Mouse (Mus musculus): ENCODE data around the gene Gpr18.
"Not testable (repeated sequence)": the region's sequence is repeated elsewhere in the genome, so short reads cannot be mapped to it uniquely, and the experiment has no call there.

Gpr18 gene

GRCm38 (mm10) chr14:121884150-121884797, 31.3 kb downstream of the Gpr18 start:
- no peak for DNase-seq (ENCODE audit: low read depth)

GRCm38 (mm10) chr14:121881211-121881610, 34.4 kb downstream of the Gpr18 start:
- DNase-seq (ENCODE audit: low read depth), result no peak

- DNase-seq (ENCODE audit: low read depth), result no peak
Observed at GRCm38 (mm10) chr14:121879266-121879840, 36.2 kb downstream of the Gpr18 start.

GRCm38 (mm10) chr14:121878859-121879206, 36.7 kb downstream of the Gpr18 start:
- no peak for DNase-seq (ENCODE audit: low read depth)

- DNase-seq (ENCODE audit: low read depth), result peak; percentile 98
Observed at GRCm38 (mm10) chr14:121878176-121878858, 37.3 kb downstream of the Gpr18 start, which contains the start of gene Ubac2. Gene Ubac2 (plus strand): TSS chr14:121878620.

- no peak for DNase-seq (ENCODE audit: low read depth)
Observed at GRCm38 (mm10) chr14:121877640-121878039, 37.9 kb downstream of the Gpr18 start.

GRCm38 (mm10) chr14:121876860-121877259, 38.7 kb downstream of the Gpr18 start:
- DNase-seq (ENCODE audit: low read depth), result no peak

- not testable (repeated sequence) for DNase-seq (ENCODE audit: low read depth)
Observed at GRCm38 (mm10) chr14:121876190-121876589, 39.4 kb downstream of the Gpr18 start.

- no peak for DNase-seq (ENCODE audit: low read depth)
Observed at GRCm38 (mm10) chr14:121873646-121874045, 41.9 kb downstream of the Gpr18 start.

GRCm38 (mm10) chr14:121873172-121873571, 42.4 kb downstream of the Gpr18 start:
- DNase-seq (ENCODE audit: low read depth), result no peak

GRCm38 (mm10) chr14:121872760-121873159, 42.8 kb downstream of the Gpr18 start:
- DNase-seq (ENCODE audit: low read depth), result no peak

- peak; percentile 70 for DNase-seq (ENCODE audit: low read depth)
Observed at GRCm38 (mm10) chr14:121869111-121869510, 46.5 kb downstream of the Gpr18 start.

- no peak for DNase-seq (ENCODE audit: low read depth)
Observed at GRCm38 (mm10) chr14:121866574-121866973, 49.0 kb downstream of the Gpr18 start.

- peak; percentile 91 for DNase-seq (ENCODE audit: low read depth)
Observed at GRCm38 (mm10) chr14:121865162-121865561, 50.4 kb downstream of the Gpr18 start.

All from NIH3T3 (cell line).